Mouse (Mus musculus) midbrain, embryonic 13.5 days (tissue): ENCODE results near the gene Syk. TPM values are rescaled to one million over a fixed set of nuclear protein-coding genes. Genes with fewer than 3 reads are reported as not detected.

Experiments
- ATAC-seq: fragments of 200-750 bp; cut with Nextera tagmentation; 2 replicates; pipeline ENCODE4 v1.8.0; 2017; ENCODE audit warnings: mild to moderate bottlenecking, moderate TSS enrichment, moderate library complexity
- H3K27ac ChIP-seq: fragments of 300-500 bp; sonication (generic); 2 replicates; pipeline ENCODE4 v1.5.1; 2015; ENCODE audit warnings: inconsistent platforms, mild to moderate bottlenecking, moderate library complexity
- H3K27me3 ChIP-seq: fragments of 300-500 bp; sonication (generic); 2 replicates; pipeline ENCODE4 v1.6.1; 2015; ENCODE audit warnings: mild to moderate bottlenecking, inconsistent platforms
- H3K36me3 ChIP-seq: fragments of 300-500 bp; sonication (generic); 2 replicates; pipeline ENCODE4 v1.6.1; 2015; ENCODE audit warnings: mild to moderate bottlenecking, inconsistent platforms
- H3K4me1 ChIP-seq: fragments of 300-500 bp; sonication (generic); replicated peaks from 2 replicates; pipeline ENCODE4 v1.6.1; 2015; ENCODE audit warnings: inconsistent platforms
- H3K4me2 ChIP-seq: fragments of 300-500 bp; sonication (generic); replicated peaks from 2 replicates; pipeline ENCODE4 v1.6.1; 2015; ENCODE audit warnings: moderate library complexity, mild to moderate bottlenecking, inconsistent platforms
- H3K4me3 ChIP-seq: fragments of 300-500 bp; sonication (generic); replicated peaks from 2 replicates; pipeline ENCODE4 v1.5.1; 2015; ENCODE audit warnings: mild to moderate bottlenecking, inconsistent platforms
- H3K9ac ChIP-seq: fragments of 300-500 bp; sonication (generic); replicated peaks from 2 replicates; pipeline ENCODE4 v1.6.1; 2015; ENCODE audit warnings: mild to moderate bottlenecking, inconsistent platforms
- H3K9me3 ChIP-seq: fragments of 300-500 bp; sonication (generic); 2 replicates; pipeline ENCODE4 v1.6.1; 2016; ENCODE audit warnings: mild to moderate bottlenecking, inconsistent platforms
- WGBS: fragments of 180-500 bp; shearing (Covaris S2); methylation state at CpG from one replicate; pipeline ENCODE4 v1.1.7; 2015; 5-methylcytosine and 5-hydroxymethylcytosine counted together
- polyA plus RNA-seq: library from polyadenylated mRNA; unstranded; fragments of >200 nt; fragmentation: Nextera tagmentation; extraction: Ambion mirVana; gene quantifications from 2 replicates; pipeline ENCODE4 v1.2.1, GENCODE M21; 2015

Syk gene
- polyA plus RNA-seq, 1 experiment from 2014 or later: 1.5 TPM

- WGBS: 72% methylated on average over 17 of the region's 17 CpGs
- ATAC-seq: no peak
- no peaks in the 10 kb centered on the region for H3K36me3 ChIP-seq
- H3K9me3 ChIP-seq: no peaks in the 10 kb centered on the region
- no peak overlapping the region for H3K9ac ChIP-seq
- no peak overlapping the region for H3K27ac ChIP-seq
- no peak overlapping the region for H3K4me2 ChIP-seq
- H3K27me3 ChIP-seq: peaks cover 42% of the 10 kb centered on the region
- peaks cover 13% of the 10 kb centered on the region; the same call in 1 of the 2 replicates for H3K4me1 ChIP-seq
- no peak overlapping the region for H3K4me3 ChIP-seq
Measured at GRCm38 (mm10) chr13:52584654-52585455, 1.9 kb downstream of the Syk start.

GRCm38 (mm10) chr13:52587761-52588160 lies 4.8 kb downstream of the Syk start:
- no peak overlapping the region for H3K4me3 ChIP-seq
- H3K27ac ChIP-seq: no peak overlapping the region
- H3K4me2 ChIP-seq: no peak overlapping the region
- 95% methylated on average over 4 of the region's 4 CpGs for WGBS
- no peak for ATAC-seq
- peaks cover 12% of the 10 kb centered on the region; the same call in 1 of the 2 replicates for H3K4me1 ChIP-seq
- H3K9ac ChIP-seq: no peak overlapping the region
- H3K9me3 ChIP-seq: no peaks in the 10 kb centered on the region
- H3K36me3 ChIP-seq: no peaks in the 10 kb centered on the region
- H3K27me3 ChIP-seq: peaks cover 22% of the 10 kb centered on the region

GRCm38 (mm10) chr13:52589043-52589442 lies 6.1 kb downstream of the Syk start:
- ATAC-seq: no peak
- H3K9me3 ChIP-seq: no peaks in the 10 kb centered on the region
- H3K27ac ChIP-seq: no peak overlapping the region
- 94% methylated on average over 4 of the region's 4 CpGs for WGBS
- H3K27me3 ChIP-seq: peaks cover 10% of the 10 kb centered on the region
- H3K4me1 ChIP-seq: no peaks in the 10 kb centered on the region
- H3K4me2 ChIP-seq: no peak overlapping the region
- no peak overlapping the region for H3K4me3 ChIP-seq
- H3K36me3 ChIP-seq: no peaks in the 10 kb centered on the region
- H3K9ac ChIP-seq: no peak overlapping the region

DNA sequence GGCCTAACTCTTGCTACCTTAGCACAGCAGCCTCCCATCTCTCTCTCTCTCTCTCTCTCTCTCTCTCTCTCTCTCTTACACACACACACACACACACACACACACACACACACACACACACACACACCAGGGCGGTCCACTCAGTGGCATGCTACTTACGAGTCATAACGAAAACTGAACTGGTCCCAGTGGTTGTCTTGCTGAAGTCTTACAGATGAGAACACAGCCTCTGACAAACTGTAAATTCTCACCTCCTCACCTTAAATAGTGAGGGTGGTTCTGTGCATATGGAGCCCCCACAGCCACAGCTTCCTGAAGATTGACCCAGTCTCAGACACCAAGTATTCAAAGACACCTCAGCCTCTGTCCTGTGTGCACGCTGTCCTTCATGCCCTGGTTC lies 8.9 kb downstream of the Syk start:
- 94% methylated on average over 4 of the region's 4 CpGs for WGBS
- ATAC-seq: no peak
- H3K4me1 ChIP-seq: no peaks in the 10 kb centered on the region

GRCm38 (mm10) chr13:52596692-52597091 lies 13.7 kb downstream of the Syk start:
- ATAC-seq: no peak
- Histone ChIP-seq H3K4me2 (no peak overlapping the region), H3K27ac (no peak overlapping the region), H3K4me1 (no peaks in the 10 kb centered on the region), H3K36me3 (no peaks in the 10 kb centered on the region), H3K4me3 (no peak overlapping the region), H3K27me3 (no peaks in the 10 kb centered on the region), H3K9ac (no peak overlapping the region), H3K9me3 (no peaks in the 10 kb centered on the region)
- WGBS: 82% methylated on average over 5 of the region's 5 CpGs

More for the DNA sequence above, 8.9 kb downstream of the Syk start:
- Histone ChIP-seq H3K4me3 (no peak overlapping the region), H3K27me3 (no peaks in the 10 kb centered on the region), H3K9ac (no peak overlapping the region), H3K36me3 (no peaks in the 10 kb centered on the region), H3K9me3 (no peaks in the 10 kb centered on the region), H3K4me2 (no peak overlapping the region), H3K27ac (no peak overlapping the region)

- Histone ChIP-seq H3K36me3 (no peaks in the 10 kb centered on the region), H3K4me3 (no peak overlapping the region), H3K9ac (no peak overlapping the region), H3K4me1 (no peaks in the 10 kb centered on the region), H3K27ac (no peak overlapping the region), H3K4me2 (no peak overlapping the region), H3K27me3 (no peaks in the 10 kb centered on the region), H3K9me3 (no peaks in the 10 kb centered on the region)
- WGBS: 85% methylated on average over 11 of the region's 11 CpGs
- no peak for ATAC-seq
Measured at GRCm38 (mm10) chr13:52597092-52597678, 14.2 kb downstream of the Syk start.

GRCm38 (mm10) chr13:52598233-52598632 lies 15.3 kb downstream of the Syk start:
- H3K27ac ChIP-seq: no peak overlapping the region
- no peak overlapping the region for H3K9ac ChIP-seq
- no peak overlapping the region for H3K4me2 ChIP-seq
- H3K4me3 ChIP-seq: no peak overlapping the region
- H3K36me3 ChIP-seq: no peaks in the 10 kb centered on the region
- ATAC-seq: no peak
- 77% methylated on average over 3 of the region's 3 CpGs for WGBS
- H3K9me3 ChIP-seq: no peaks in the 10 kb centered on the region
- peaks cover 1% of the 10 kb centered on the region; the same call in 1 of the 2 replicates for H3K4me1 ChIP-seq
- no peaks in the 10 kb centered on the region for H3K27me3 ChIP-seq

DNA sequence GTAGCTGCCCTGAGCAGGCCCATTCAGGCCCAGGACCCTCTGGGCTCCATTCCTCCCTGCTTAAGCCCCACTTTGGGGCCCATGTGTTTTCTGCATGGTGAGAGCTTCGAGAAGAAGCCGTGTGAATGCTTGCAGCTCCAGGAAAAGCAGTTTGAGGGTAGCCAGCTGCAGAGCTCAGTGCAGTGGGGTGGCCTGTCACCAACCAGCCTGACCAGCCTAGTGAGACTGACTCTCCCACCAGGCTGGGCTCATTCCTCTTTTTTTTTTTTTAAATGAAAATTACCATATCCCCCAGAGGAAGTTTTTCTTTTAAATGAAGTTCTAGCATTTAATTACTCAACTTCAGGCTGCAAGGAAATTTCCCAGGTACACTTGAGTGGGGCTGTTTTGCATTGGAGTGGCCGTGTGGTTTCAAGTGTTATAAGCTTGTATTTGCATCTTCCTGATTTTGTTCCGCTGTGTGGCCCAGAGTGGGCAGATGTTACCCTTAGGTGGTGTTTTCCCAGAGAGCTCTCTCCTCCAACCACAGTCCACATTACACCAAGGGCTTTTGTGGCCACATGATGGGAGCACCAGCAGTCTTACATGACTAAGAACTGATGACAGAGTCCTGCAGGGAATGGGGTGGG lies 17.2 kb downstream of the Syk start:
- no peak overlapping the region for H3K27ac ChIP-seq
- no peaks in the 10 kb centered on the region for H3K27me3 ChIP-seq
- H3K9ac ChIP-seq: no peak overlapping the region
- H3K4me1 ChIP-seq: peaks cover 12% of the 10 kb centered on the region; the same call in 1 of the 2 replicates
- H3K36me3 ChIP-seq: no peaks in the 10 kb centered on the region
- H3K4me2 ChIP-seq: no peak overlapping the region
- H3K9me3 ChIP-seq: no peaks in the 10 kb centered on the region
- no peak for ATAC-seq
- H3K4me3 ChIP-seq: no peak overlapping the region
- WGBS: 57% methylated on average over 4 of the region's 4 CpGs

DNA sequence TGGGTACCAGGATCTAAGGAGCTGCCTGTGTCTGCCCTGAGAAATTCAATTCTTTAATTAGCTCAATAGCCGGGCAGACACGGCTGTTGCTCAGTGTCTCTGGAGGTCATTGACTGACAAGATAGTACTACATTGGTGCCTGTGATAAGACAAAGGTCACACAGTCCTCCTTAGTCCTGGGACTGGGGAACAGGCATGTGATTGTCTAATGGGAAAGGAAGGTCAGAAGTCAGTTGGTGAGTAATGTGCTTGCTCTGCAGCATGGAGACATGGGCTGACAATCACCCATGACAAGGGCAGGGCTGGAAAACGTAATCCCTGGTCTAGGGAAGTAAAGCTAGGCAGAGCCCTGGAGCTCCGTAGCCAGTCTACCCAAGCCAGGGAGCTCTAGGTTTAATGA lies 19.8 kb downstream of the Syk start:
- H3K4me3 ChIP-seq: no peak overlapping the region
- no peak overlapping the region for H3K4me2 ChIP-seq
- H3K27me3 ChIP-seq: no peaks in the 10 kb centered on the region
- no peak for ATAC-seq
- H3K27ac ChIP-seq: no peak overlapping the region
- no peaks in the 10 kb centered on the region for H3K36me3 ChIP-seq
- H3K9ac ChIP-seq: no peak overlapping the region
- no peaks in the 10 kb centered on the region for H3K9me3 ChIP-seq
- H3K4me1 ChIP-seq: peaks cover 12% of the 10 kb centered on the region; the same call in 1 of the 2 replicates
- WGBS: 72% methylated on average over 4 of the region's 4 CpGs

DNA sequence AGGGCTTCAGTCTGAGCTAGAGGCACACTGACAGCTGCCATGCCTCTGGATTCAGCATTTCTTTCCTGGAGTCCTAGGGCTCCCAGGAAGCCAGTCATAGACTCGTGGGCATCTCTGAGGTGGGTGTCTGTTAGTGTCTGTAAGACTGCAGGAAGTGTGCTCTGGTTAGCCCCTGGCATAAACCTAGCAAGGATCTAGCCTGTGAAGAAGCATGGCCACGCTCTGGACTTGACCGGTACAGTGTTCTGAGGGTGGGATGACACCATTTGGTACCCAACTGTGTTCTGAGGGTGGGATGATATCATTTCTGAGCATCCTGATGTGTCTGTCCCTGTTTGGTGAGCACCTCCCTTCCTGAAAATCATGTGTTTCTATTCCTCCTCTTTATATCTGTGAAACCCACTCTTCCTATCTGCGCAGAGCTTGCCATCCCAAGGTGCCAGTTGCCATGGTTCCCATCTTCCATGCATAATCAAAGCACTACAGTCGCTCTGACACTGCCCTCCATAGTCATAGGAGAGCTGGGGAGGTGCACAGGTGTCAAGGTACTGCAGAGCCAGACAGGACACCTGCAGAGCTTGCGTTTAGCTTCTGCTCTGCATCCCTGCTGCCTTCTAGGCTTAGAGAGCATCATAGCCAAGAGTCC lies 20.9 kb downstream of the Syk start:
- Histone ChIP-seq H3K9me3 (no peaks in the 10 kb centered on the region), H3K9ac (no peak overlapping the region), H3K36me3 (no peaks in the 10 kb centered on the region), H3K4me2 (no peak overlapping the region), H3K27ac (no peak overlapping the region), H3K4me1 (peaks cover 12% of the 10 kb centered on the region; the same call in 1 of the 2 replicates), H3K27me3 (no peaks in the 10 kb centered on the region), H3K4me3 (no peak overlapping the region)
- WGBS: 67% methylated on average over 6 of the region's 6 CpGs
- peak; percentile 60 for ATAC-seq

DNA sequence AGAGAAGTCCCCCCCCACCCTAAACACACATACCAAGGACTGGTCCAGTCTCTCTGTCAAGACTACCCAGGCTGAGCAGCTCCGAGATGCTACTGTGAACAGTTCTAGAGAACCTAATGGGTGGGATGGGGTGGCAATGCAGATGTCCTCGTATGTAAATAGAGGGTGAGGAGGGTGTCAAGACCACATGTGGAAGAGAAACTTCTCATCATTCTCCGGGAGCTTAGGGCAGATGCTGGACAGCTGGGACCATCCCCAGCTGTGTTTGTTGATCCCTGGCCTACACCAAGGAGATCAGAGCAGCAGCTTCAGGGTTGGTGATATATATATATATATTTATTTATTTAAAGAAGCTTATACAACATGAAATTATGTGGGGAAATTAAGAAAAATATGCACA lies 22.0 kb downstream of the Syk start:
- Histone ChIP-seq H3K36me3 (no peaks in the 10 kb centered on the region), H3K4me2 (no peak overlapping the region), H3K9ac (no peak overlapping the region), H3K27me3 (no peaks in the 10 kb centered on the region), H3K27ac (no peak overlapping the region), H3K9me3 (no peaks in the 10 kb centered on the region), H3K4me1 (peaks cover 12% of the 10 kb centered on the region; the same call in 1 of the 2 replicates), H3K4me3 (no peak overlapping the region)
- ATAC-seq: no peak
- WGBS: 82% methylated on average over 3 of the region's 3 CpGs

DNA sequence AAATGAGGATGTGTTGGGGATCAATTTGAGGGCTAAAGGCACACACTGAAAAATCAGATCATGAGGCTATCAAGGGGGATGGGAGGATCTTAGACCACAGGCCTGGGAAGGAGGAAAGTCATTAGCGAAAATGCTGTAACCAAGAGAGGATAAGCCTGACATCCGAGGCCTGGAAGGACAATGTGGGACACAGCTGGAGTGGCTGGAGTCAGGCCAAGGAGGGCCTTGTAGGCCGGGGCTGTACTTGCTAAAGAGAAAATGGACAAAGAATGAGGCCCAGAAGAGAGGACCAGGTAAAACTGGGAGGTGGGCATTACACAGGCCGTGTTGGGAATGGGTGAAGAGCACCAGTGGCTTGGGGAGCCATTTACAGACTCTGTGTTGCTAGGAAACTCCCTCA lies 22.9 kb downstream of the Syk start:
- Histone ChIP-seq H3K4me3 (no peak overlapping the region), H3K27me3 (no peaks in the 10 kb centered on the region), H3K27ac (no peak overlapping the region), H3K4me2 (no peak overlapping the region), H3K36me3 (no peaks in the 10 kb centered on the region), H3K9me3 (no peaks in the 10 kb centered on the region), H3K9ac (no peak overlapping the region), H3K4me1 (peaks cover 12% of the 10 kb centered on the region; the same call in 1 of the 2 replicates)
- 84% methylated on average over 4 of the region's 4 CpGs for WGBS
- no peak for ATAC-seq
